Mouse (Mus musculus) thymus, postnatal 4 days (tissue): Measurements from ENCODE around the gene Zkscan7.
A peak's percentile ranks its signal among the peaks of the same experiment; 100 is the strongest.
"Not testable (repeated sequence)": the region's sequence is repeated elsewhere in the genome, so short reads cannot be mapped to it uniquely, and the experiment has no call there.

Experiments used
- DNase-seq: peaks from one replicate; pipeline ENCODE4 v3.0.0; 2021

Zkscan7 gene

GRCm38 (mm10) chr9:122885385-122885784 is at the start of gene Zkscan7:
TSS of gene Zkscan7 (plus strand) at chr9:122885685.
- DNase-seq, result no peak

GRCm38 (mm10) chr9:122836126-122836525 is 49.4 kb upstream of the Zkscan7 start:
- DNase-seq, result no peak

- DNase-seq, result no peak
Measured at GRCm38 (mm10) chr9:122836790-122837189, 48.7 kb upstream of the Zkscan7 start.

DNA sequence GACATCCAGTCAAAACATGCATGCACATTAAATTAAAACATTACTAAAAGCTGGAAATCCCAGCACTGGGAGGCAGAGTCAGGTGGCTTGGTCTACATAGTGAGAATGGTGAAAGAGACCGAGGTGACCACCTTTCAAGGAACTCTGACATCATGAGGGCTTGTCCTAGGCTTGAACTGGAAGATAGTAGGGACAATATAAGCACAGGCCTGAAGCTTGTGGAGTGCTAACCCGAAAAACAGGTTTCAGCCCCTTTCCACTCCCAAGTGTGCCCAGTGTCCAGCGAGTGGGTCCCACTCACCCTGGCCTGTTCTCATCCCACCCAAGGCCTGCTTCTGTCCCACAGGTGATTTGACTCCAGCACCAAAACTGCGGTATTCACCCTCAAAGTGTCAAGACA is 48.3 kb upstream of the Zkscan7 start:
- DNase-seq, result no peak

DNA sequence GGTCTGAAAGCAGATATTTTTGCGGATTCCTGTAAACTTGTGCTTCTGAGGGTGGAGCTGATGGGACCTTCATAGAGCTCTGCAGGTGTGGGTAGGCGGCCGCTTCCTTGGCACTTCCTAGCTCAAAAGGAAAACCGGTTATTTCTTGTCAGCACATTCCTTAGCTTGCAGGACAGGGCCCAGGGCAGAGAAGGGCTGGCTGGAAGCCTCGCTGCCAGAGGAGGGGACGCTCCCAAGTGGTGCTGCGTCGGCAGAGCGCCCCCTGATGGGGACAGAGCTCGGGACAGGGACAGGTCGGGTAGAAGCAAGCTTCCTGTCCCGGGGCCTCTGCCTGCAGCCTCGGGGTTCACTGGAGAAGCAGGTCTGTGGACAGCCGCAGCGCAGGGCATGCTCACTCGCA is 47.8 kb upstream of the Zkscan7 start:
- peak; percentile 71 for DNase-seq

DNA sequence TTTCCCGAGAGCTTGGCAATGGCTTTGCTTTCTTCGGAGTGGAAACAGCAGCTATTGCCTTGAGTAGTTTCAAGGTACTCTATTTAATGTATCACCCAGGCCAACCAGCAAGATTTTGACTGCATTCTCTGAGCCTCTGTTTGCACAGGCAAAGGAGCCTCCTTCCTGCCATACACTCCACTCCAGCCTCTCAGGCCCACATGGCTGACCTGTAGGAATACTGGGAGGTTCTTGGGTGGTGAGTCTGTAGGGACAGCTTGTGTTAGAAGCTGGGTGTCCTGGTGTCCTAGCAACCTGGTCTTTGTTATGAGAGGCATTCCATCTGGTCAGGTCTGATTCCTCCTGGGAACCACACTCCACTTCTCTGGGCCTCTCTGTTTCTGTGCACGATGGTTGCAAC is 41.7 kb upstream of the Zkscan7 start, which contains the start of gene Gm35549:
Gene Gm35549, minus strand, starts transcription at position 276 of the 400 bp plus-strand sequence.
- no peak for DNase-seq

DNA sequence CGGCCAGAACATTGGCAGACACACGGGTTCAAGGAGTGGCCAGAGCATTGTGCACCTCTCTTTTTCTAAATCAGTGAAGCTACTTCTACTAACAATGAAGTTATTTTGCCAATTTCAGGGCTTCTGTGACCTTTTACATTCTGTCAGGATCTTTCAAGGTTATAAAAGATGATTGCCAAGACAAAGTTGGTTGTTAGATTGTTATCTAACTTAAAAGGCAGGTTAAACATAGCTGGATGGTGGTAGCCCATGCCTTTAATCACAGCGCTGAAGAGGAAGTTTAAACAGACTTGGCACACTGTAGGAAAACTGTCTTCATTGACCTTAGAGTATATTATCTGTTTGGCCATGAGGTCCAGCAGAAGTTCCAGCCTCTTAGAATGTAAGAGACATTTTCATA is 39.9 kb upstream of the Zkscan7 start:
- no peak for DNase-seq

- no peak for DNase-seq
Measured at GRCm38 (mm10) chr9:122846156-122846555, 39.3 kb upstream of the Zkscan7 start.

GRCm38 (mm10) chr9:122847811-122848311 is 37.6 kb upstream of the Zkscan7 start:
- DNase-seq, result not testable (repeated sequence)

GRCm38 (mm10) chr9:122854526-122854925 is 31.0 kb upstream of the Zkscan7 start:
- DNase-seq, result no peak

GRCm38 (mm10) chr9:122855141-122855540 is 30.3 kb upstream of the Zkscan7 start:
- DNase-seq, result not testable (repeated sequence)

GRCm38 (mm10) chr9:122855617-122856016 is 29.9 kb upstream of the Zkscan7 start:
- no peak for DNase-seq

- DNase-seq, result no peak
Measured at GRCm38 (mm10) chr9:122856716-122857115, 28.8 kb upstream of the Zkscan7 start.

DNA sequence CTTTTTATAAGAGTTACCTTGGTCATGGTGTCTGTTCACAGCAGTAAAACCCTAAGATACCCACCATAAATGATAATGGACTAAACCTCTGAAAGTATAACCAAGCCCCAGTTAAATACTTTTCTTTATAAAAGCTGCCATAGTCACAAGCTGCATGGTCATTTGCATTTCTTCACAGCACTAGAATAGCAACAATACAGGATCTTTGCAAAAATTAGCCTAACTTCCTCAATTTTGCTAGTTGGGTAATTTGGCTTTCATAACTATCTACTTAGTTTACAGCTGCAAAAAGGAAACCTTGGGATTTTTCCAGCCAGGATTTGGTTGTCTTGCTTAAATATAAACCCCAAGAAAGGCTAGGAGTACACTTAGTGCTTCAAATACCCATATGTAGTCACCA is 24.7 kb upstream of the Zkscan7 start:
- no peak for DNase-seq

DNA sequence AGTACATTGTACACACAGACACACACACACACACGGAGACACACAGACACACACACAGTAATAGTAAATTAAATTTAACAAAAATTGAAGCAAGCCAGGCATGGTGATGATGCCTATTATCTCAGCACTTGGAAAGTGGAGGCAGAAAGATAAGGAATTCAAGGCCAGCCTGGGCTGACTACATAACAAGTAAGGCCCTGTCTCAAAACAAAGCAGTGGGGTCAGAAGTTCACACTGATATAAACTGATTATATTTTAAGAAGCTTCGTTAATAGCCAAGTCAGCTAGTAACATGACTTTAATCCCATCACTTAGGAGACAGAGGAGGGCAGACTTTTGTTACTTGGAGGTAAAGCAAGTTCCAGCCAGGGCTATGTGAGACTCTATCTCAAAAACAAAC is 21.8 kb upstream of the Zkscan7 start:
- no peak for DNase-seq

GRCm38 (mm10) chr9:122864848-122865247 is 20.6 kb upstream of the Zkscan7 start:
- DNase-seq, result no peak

GRCm38 (mm10) chr9:122865697-122866166 is 19.8 kb upstream of the Zkscan7 start, which contains the start of gene Zfp445:
TSS of gene Zfp445 (minus strand) at chr9:122866006.
- DNase-seq, result peak; percentile 80

DNA sequence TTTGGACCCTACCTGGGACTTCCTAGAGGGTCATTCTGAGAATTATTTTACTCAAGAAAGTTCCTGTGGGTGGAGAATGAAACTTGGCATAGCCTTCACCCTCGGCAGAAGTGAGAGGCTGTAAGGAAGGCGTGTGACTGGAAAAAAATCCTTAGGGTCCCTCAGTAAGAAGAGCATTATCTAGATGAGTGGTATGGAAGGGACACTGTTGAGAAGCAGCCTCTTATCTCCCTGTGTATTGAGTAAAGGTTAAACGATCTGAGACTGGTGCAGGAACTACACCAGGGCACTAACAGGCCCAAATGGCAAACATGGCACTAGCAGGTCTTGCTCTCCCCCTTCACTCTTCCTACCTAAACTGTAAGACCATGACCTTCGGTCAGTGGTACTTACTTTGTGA is 19.3 kb upstream of the Zkscan7 start:
- no peak for DNase-seq

GRCm38 (mm10) chr9:122872595-122872994 is 12.9 kb upstream of the Zkscan7 start:
- DNase-seq, result no peak

DNA sequence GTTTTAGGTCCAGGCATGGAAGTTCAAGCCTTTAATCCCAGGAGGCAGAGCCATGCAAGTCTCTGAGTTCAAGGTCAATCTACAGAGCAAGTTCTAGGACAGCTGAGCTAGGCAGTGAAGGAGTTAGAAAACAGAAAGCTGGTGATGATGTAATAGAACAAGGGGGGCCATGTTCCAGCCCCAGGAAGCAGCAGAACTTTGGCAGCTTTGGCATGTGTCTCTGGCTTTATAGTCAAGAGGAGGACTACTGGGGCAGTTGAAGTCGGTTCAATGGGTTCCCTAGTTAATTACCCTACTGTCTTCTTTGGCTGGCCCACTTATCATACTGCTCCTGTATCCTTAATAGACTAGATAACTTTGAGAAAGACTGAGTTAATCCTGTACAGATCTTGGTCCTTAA is 10.8 kb upstream of the Zkscan7 start:
- no peak for DNase-seq

DNA sequence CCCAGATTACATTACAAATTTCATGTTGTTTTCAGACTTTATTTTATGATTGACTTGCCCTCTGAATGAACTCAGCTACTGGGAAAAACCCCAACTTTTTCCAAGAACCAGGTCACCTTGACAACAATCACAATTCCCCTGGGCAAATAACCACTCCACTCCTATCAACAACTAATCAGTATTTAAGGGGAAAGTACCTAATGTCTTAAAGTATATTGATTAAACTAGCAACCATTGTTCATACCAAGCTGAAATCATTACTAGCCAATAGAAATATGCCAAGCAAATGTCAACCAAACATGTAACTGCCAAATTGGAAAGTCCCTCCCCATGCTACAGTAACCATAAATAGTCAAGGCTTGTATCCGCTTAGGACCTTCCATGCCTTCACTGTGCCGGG is 10.3 kb upstream of the Zkscan7 start:
- DNase-seq, result no peak

GRCm38 (mm10) chr9:122886372-122887179 is 1.1 kb downstream of the Zkscan7 start:
- peak; percentile 71 for DNase-seq

- DNase-seq, result no peak
Measured at GRCm38 (mm10) chr9:122901047-122901446, 15.6 kb downstream of the Zkscan7 start.
